Mouse (Mus musculus) layer of hippocampus, postnatal 14 days (tissue): ENCODE measurements around the gene Gse1. TPM values are rescaled to one million over a fixed set of nuclear protein-coding genes. Genes with fewer than 3 reads are reported as not detected.
A peak's percentile ranks its signal among the peaks of the same experiment; 100 is the strongest.

Source experiments
- DNase-seq, 2 experiments: peaks; one replicate each; pipeline ENCODE4 v3.0.0; 2021 to 2022; ENCODE audit warnings: low spot score in 2 of 2, mixed read lengths in 1 of 2
- total RNA-seq, 2 experiments: library from RNA; stranded (reverse); gene quantifications; 2 replicates each; pipeline ENCODE4 v1.2.3; 2021

The Gse1 gene
- total RNA-seq, 2 experiments from 2014 or later, result 94.0 to 107 TPM

DNA sequence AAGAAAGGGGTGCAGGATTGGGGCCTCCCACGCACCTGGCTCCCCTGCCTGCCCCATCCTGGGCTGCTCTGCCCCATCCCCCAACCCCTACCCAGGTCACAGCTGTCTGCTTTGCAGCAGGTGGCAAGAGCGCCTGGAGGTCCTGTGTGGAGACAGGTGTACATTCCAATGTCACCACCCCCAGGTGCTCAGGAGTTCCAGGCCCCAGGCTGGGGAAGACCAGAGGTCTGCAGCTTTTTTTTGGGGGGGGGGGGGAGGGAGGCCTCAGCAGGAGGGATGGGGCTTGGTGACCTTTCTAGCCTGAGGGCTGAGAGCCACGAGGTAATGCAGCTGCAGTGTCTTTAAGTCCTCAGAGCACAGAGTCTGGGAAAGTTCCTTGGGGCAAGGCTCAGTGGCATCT is 300.1 kb downstream of the Gse1 start:
- DNase-seq, result no peak

DNA sequence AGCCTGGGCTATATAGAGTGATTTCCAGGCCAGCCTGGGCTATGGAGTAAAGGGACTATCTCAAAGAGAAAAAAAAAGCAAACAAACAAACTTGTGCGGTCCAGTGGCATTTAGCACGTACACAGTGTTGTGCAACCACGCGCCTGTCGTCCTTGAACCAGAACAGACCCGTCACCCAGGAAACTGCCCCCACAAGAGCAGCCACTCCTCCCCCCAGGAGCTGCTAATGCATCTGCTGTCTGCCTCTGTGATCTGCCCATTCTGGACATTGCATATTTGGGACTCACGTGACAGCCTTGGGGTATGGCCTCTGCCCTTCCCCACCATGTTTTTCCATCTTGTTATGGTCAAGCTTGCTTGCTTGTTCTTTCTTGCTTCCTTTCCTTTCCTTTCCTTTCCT is 301.0 kb downstream of the Gse1 start:
- no peak for DNase-seq

DNA sequence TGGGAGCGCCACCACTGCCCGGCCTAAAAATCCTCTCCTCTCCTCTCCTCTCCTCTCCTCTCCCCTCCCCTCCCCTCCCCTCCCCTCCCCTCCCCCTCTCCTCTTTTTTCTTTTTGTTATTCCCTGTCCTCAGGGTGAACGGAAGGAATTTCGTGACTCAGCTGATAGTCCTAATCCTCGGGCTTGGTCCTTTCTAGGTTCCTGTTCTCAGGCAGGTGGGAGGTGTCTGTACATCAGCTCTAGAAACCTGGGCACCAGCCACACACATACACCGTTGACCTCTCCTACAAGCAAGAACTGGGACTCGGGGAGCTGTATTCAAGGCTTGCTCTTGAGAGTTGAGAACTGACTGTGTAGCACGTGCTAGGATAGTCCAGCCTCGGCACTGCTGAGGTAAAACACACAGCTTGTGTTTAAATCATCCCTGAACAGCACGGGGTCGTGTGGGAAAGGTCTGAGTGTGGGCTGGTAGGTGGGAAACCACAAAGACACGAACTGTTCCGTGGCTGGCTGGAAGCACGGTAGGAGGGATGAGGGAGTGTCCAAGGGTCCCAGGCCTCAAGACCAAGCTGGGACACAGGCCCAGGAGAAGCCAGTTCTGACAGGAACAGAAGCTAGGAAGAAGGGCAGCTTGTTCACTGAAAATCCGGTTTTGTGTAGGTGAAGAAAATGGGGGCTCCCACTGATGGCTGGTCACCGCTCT is 302.8 kb downstream of the Gse1 start:
- DNase-seq, result no peak

DNA sequence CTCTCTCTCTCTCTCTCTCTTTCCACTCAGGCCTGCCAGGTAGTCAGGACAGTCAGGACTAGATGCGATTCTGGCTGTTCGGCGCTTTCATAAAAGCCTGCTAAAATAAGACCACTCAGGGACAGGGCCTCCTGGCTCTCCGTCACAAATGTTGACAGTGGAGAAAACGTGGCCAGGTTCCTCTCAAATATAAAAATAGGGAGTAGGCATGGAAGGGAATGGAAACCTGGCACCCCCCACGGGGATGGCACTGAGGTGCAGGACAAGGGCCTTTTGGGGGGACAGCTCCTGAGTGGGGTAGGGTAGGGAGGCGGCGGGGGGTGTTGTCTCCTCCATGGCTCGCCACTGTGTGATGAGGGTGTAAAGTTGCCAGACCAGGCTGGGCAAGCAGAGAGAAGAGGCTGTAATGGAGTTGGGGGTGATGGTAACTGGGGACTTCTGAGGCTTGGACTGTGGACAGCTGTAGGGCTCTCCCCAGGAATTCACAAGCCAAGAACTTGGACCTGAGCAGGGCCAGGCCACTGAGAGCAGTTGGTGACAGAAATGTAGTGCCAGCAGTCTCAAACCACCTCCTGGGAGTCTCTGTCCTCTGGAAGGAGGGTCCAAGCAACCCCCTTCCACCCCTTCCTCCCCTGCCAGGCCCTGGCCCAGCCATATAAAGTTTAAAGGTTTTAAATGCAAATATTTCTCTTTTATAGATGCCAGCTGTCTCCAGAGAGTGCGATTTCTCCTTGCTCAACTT is 303.7 kb downstream of the Gse1 start:
- DNase-seq, result no peak

DNA sequence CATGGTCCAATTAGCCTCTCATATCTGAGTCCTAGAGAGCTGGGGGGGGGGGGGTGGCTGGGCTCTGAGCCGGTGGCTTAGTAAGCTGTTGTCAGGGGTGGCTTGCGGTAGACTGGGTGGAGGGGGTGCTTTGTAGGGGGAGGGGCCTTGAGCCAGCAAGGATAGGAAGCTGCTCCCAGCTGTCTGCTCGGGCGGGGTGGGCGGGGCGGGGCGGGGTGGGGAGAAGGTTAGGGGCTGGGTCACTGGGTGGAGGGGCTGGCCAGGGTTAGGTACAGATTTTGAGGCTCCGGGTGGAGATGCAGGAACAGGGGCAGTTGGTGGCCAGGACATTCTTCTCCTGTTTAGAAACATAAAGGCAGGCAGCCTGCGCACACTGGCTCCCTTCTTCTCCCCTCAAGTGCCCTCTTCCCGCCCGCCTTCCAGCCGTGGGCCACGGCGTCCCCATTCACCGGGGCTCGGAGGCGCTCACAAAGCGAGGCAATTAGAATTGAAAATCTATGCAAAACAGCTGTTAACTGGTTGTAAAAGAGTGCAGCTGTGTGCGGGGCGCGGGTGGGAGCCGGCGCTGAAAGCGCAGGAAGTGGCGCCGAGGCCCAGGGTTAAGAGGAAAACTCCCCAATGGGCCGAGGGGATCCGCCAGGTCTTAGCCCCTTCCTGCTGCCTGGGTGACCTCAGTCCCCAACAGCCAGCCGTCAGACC is 304.4 kb downstream of the Gse1 start:
- no peak for DNase-seq

DNA sequence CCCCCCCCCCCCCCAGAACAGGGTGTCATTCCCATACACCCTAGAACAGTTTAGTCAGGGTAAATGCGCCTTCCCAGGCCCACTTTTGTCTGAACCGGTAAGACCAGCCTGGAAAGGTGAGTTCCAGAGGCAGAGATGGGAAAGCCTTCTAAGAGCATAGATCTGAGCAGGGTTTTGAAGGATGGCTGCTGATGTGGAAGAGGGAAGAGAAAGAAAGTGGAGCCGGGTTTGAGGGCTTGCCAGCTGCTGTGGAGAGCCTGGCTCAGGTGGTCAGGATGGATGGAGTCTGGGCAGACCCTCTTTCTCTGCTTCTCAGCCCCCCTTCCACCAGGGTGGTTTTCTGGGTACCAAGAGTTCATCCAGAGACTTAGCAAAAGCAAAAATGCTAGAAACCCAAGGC is 305.1 kb downstream of the Gse1 start:
- DNase-seq, result no peak

DNA sequence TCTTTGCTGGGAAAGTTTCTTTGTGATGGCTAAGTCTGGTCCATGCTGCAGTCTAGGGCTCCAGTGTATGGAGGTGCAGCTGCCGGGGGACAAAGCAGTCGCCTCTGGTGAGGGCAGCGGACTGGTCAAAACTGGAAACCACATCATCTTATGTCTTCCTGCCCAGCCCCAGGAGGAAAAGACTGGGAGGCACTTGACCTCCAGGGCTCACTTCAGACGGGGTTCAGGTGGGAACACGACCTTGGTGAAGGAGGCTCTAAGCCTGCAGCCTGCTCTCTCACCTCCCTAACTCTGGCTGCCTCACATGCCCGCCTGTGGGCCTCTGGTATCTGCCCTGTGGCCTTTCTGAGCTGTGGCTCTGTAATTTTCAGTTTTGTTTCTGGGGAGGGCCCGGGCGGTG is 305.8 kb downstream of the Gse1 start:
- no peak for DNase-seq

DNA sequence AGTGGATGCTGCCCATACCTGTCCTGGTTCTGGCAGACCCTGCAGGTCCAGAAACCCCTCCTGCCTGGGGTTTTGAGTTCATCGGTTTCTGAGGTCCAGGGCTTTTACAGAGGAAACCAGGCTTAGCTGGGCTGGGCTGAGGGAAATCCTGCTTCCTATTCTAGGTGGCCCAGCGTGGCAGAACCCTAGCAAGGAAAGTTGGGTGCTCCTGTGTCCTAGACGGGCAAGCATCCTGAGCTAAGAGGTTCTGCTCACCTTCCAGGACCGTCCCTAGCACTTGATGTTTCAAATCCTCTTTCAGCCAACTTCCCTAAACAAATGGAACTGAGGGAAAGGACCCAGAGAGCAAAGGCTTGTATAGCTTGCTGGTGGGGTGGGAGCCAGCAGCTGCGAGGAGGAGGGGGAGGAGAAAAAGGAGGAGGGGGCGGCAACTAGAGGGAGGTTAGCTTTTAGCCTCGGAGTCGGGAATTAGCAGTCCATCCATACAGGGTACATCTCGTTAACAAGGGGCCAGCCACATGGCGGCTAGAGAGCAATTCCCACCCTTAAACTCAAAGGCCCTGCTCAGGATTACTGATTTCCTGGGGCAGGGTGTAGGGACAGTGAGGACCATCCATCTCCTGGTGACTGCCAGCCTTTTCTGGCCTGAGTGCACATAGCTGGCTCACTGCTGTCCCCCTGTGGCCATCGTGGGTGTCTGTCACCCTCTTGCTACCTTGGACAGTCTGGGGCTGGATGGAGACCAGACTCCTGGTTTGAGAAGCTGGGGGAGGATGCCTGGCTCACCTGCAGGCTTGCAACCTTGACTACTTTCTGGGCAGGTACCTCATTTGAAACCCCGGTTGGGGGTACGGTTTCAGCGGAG is 306.5 kb downstream of the Gse1 start:
- peak; percentile 82 to 86 for DNase-seq

DNA sequence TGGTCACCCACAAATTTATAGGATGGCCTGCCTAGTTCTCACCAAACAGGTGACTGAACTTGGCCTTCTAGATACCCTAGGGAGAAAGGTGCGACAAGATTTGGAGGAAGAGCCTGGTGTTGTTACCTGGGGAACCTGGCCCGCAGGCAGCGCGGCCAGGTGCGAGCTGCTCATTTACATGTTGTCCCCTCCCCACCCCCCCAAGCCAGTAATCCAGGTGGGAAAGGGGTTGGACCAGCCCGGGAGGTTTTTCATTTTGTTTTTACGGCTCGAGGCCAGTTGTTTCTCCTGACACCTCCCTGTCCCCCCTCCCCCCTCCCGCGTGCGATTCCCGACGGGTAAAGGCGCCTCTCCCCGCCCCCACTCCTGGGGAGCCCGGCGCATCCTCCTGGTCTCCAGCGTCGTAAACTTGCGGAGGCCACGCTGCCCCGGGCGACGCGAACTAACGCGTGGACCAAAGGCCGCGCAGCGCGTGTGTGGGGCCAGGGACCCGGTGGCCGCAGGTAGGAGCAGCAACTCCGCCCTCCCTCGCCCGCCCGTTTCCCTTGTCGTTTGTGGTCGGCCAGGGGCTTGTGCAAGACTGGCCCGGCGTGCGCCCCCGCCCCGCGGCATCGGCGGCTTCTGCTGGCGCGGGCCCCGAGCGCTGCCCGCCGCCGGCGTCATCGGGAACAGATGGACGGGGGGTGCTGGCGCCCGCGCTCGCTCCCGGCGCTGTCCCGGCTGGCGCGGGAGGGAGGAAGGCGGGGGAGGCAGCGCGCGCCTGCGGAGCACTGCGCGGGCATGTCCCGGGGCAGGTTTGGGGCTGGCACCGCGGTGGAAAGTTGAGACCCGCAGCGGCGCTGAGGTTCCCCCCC is 307.4 kb downstream of the Gse1 start:
- peak in 1 of 2 experiments; percentile 74 for DNase-seq

DNA sequence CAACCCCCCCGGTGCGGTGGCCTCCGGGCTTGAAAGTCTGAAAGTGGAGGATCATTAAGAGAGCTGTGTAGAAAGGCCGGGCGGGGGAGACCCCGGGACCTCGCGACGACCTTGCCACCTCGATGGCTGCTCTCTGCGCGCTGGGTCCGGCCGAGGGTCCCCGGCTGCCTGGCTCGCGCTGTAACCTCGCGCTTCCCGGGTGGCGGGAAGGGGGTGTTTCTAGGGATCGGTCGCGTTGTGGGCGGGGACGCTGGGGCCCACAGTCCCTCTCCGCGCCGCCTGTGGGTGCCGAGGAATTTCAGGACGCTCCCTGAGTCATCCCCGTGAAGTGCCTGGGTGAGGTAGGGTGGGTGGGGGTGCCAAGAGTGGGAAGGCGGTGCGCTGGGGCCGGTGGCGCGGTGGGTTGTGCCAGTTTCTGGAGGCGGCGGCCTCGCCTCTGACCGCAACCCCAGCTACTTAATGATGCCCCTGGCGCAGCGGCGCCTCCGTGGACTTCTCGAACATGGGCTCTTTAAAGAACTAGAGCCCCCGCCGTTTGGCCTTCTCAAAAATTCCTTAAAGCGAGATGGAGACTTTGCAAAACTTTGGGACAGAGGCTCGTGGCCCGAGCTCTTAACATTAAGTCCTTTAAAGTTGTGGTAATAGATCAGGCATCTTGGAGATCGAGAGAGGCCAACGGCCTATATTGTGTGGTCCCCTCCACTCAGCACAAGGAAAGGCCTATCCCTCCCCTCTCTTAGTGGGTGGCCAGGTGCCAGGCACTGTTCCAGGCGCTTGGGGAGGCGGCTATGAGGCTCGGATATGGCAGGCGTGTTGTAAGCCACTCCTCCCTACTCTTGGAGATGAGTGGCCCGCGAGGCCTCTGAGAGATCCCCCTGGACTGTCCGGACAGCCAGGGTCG is 308.3 kb downstream of the Gse1 start:
- no peak for DNase-seq

DNA sequence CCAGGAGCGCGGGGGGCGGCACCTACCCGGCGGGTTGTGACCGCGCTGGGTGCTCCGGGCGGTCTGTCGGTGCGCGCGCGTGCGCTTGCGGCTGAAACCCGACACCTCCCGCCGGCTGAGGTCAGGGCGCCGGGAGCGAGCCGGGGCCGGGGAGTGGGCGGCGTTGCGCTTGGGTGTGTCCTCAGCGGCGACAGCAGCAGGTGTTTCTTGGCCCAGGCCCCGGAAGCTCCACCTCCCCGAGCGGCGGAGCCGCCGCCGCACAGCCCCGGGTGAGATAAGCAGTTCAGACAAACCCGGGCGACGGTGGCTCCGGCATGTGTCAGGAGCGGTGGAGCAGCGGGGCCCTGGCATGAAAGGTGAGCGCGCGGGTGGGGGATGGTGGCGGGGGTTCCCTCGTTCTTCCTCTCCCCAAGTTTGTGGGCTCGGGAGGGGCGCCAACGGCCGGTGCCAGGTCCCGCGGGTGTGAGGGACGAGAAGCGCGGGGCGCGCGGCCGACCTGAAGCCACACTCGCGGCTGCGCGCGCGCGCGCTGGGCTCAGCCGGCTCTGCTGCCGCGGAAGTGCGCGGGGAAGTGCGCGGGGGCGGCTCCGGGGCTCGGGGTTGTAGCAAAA is 309.1 kb downstream of the Gse1 start:
- DNase-seq, result no peak

DNA sequence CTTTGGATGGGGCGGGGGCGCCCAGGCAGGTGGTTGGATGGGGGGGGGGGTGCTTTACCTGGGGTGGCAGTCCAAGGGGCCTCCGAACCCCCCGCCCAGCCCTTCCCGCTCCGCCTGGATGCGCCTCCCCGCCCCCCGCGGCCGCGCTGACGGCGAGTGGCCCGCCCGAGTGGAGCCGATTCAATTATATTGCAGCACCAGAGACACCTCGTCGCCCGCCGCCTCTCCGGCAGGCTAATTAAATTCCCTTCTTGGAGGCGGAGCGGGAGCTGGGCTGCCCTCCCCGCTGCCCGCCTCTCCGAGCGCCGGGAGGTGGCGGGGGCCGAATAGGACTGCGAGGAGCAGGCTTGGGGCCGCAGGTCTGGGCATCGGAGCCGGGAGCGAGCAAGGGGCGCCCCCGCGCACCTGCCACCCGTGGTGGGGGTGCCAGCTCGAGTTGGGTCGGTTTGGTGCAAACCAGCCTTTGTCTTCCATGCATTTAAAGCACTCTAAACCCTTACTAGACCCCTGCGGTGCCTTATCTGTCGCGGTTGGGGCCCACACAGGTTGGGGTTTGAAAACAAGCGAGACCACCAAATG is 309.7 kb downstream of the Gse1 start:
- DNase-seq, result peak in 1 of 2 experiments; percentile 72

DNA sequence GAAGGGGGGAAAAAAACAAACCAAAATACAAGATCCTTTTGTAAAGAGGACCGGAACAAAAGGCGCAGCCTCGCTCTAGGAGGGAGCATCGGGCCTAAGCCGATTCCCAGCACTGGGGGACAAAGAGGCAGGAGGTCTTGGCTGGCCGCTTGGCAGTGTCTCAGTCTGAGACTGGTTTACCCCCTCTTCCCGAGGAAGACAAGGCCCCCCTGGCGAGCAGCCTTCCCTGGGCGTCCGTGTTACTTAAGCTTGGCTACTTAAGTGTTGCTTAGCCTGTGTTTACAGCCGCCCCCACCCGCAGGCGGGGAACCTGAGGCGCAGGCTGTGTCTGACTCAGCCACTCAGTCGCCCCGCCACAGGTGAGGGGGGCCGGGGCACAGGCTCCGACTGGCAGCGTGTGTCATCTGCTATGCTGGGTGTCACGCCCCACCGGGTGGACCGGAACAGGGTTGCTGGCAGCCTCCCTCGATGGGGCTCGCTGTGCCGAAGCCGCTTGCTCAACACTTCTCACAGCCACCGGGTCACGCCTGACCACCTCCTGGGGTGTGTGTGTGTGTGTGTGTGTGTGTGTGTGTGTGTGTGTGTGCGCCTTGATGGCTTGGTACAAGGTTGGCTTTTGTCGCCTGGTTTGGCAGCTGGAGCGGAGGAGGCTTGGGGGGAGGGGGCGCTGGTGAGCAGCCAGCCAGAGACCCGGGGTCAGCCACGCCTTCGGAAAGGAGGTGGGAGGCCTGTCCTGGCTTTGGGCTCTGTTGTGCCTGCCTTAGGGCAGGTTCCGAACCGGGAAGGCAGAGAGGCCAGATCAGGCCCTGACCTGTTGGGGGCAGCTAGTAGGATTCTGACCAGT is 310.4 kb downstream of the Gse1 start:
- no peak for DNase-seq

DNA sequence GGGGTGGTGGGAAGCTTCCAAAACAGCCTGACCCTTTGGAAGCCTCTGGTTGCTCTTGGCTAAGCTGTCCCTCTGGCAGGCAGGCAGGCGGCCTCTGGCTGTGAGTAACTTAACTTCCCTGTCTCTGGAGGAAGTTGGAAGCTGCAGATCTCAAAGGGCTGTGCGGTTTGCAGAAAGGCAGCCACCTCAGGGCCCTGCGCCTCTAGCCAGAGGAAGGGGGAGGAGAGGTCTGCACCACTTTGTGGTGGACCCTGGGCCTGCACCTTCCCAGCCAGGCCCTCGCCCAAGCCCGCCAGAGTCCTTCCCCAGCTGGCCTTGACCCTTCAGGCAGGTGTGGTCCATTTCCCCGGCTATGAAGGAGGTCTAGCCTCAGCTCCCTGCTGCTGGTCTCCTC is 311.1 kb downstream of the Gse1 start:
- no peak for DNase-seq

DNA sequence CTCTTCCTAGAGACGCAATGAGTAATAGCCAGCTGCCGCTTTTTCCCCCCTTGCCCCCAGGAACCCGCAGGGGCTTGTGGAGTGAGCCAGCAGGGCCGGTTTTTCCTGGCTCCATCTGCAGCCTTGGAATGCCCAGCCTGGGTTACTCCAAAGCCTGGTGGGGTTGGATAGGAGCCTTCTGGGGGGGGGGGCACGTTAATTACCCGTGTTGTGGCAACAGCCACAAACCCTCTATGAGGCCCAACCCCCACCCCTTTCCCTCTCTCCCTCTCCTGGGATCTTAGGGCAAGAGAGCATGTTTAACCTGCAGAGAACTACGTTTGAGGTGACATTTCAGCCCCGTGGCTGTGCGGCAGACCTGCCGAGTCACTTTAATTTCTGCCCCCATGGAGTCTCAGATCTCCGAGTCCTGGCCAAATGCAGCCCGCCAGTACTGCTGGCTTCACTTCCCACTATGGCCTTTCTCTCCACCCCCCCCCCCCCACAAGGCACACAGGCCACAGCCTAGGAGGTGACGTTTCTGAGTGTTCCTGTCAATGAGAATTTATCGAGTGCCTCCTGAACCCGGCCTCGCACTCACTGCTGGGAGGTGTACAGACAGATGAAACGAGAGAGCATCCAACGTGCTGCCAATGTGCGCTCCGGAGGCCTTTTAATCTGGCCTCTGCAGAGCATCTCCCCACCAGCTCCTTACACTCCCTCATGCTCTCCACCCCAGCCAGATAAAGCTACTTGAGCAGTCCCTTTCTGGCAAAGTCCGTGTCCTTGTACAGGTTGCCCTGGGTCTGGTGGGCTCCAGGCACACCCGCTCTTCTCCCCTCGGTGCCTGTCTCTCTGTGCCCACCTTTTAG is 311.7 kb downstream of the Gse1 start:
- no peak for DNase-seq

DNA sequence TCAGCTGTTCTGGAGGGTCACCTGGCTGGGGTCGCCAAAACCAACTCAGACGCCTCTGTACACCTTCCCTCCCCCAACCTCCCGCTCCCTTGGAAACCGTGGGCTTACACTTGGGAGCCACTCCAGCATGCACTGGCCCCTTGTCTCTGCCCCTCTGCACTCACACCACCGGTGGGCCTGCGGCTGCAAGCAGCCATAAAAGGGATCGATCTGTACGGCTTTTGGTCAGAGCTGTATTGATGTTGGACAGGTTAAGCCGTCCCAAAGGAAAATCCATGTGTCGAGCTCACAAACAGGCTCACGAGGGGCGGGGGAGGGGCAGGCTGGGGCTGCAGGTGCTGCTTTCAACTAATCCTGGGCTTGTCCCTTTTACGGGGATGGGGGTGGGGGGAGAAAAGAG is 314.7 kb downstream of the Gse1 start:
- no peak for DNase-seq
